Mouse (Mus musculus) neutrophil, adult 5-6 weeks (primary cell): ENCODE results near the gene Cnn2. TPM values are rescaled to one million over a fixed set of nuclear protein-coding genes. Genes with fewer than 3 reads are reported as not detected.

Experiments used
- ATAC-seq: fragments of 151-379, 151-347 bp; 2 replicates; pipeline ENCODE4 v1.8.0; 2017; ENCODE audit warnings: mild to moderate bottlenecking, moderate TSS enrichment; ENCODE audit not compliant: insufficient number of reproducible peaks, poor library complexity, low FRiP score, severe bottlenecking; ENCODE audit errors: extremely low read depth
- total RNA-seq: library from RNA; stranded (forward); fragments of 200-1000 nt; gene quantifications from 2 replicates; pipeline ENCODE4 v1.2.3, GENCODE M21; 2017

Gene Cnn2
- total RNA-seq, 1 experiment from 2014 or later: 284 TPM

GRCm38 (mm10) chr10:79966886-79967400 lies 21.4 kb upstream of the Cnn2 start:
- ATAC-seq: no peak

- ATAC-seq: no peak
Measured at GRCm38 (mm10) chr10:79968181-79968580, 20.2 kb upstream of the Cnn2 start.

GRCm38 (mm10) chr10:79969124-79969568 lies 19.2 kb upstream of the Cnn2 start:
- ATAC-seq: no peak

GRCm38 (mm10) chr10:79970415-79971182 lies 17.8 kb upstream of the Cnn2 start, which contains the start of gene Grin3b:
Grin3b (plus strand) TSS chr10:79970715.
- ATAC-seq: no peak

GRCm38 (mm10) chr10:79971183-79971497 lies 17.2 kb upstream of the Cnn2 start:
- no peak for ATAC-seq

- no peak for ATAC-seq
Measured at GRCm38 (mm10) chr10:79972831-79973230, 15.6 kb upstream of the Cnn2 start.

GRCm38 (mm10) chr10:79974087-79974486 lies 14.3 kb upstream of the Cnn2 start:
- no peak for ATAC-seq

- ATAC-seq: no peak
Measured at GRCm38 (mm10) chr10:79974668-79975067, 13.7 kb upstream of the Cnn2 start.

- no peak for ATAC-seq
Measured at GRCm38 (mm10) chr10:79976071-79976721, 12.2 kb upstream of the Cnn2 start.

- ATAC-seq: no peak
Measured at GRCm38 (mm10) chr10:79976722-79977107, 11.7 kb upstream of the Cnn2 start.

GRCm38 (mm10) chr10:79977324-79977723 lies 11.1 kb upstream of the Cnn2 start:
- no peak for ATAC-seq

GRCm38 (mm10) chr10:79978061-79978460 lies 10.3 kb upstream of the Cnn2 start:
- no peak for ATAC-seq

GRCm38 (mm10) chr10:79979401-79980155 lies 8.8 kb upstream of the Cnn2 start:
- no peak for ATAC-seq

GRCm38 (mm10) chr10:79983205-79983604 lies 5.2 kb upstream of the Cnn2 start:
- no peak for ATAC-seq

GRCm38 (mm10) chr10:79983670-79984069 lies 4.7 kb upstream of the Cnn2 start:
- ATAC-seq: no peak

- peak; percentile 43 for ATAC-seq
Measured at GRCm38 (mm10) chr10:79984195-79984816, 4.1 kb upstream of the Cnn2 start, which contains the start of gene Tmem259. Tmem259 (minus strand) TSS chr10:79984330.

- peak; percentile 67 for ATAC-seq
Measured at GRCm38 (mm10) chr10:79984871-79985270, 3.5 kb upstream of the Cnn2 start.

- no peak for ATAC-seq
Measured at GRCm38 (mm10) chr10:79985334-79986231, 2.8 kb upstream of the Cnn2 start.
